In the genomic region with DNA sequence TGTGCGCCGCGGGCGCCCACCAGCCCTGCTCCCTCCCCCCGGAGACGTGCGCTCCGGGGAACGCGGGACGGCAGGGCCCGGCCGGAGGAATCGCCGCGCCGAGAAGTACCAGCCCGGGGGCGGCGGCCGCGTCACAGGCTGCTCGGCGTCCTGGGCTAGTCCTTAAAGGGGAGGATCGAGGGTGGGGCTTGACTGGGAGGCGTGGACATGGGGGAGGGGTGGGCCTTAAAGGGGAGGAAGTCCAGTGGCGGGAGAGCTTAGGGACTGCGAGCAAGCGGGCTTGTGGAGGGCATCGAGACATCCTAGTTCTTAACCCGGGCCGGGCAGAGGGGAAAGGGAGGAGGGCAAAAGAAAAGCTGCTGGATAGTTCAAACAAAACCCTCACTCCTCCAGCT, we compare ENCODE assay signal across 7 mouse cellular contexts. TPM values are rescaled to one million over a fixed set of nuclear protein-coding genes. Genes with fewer than 3 reads are reported as not detected.
DNase-seq lines count a peak whose midpoint lies in the region; ATAC-seq lines count a peak whose summit lies in the region.

A gene (minus strand): TSS at position 127 of the 395 bp plus-strand sequence.

- peaks cover 23% of the 10 kb centered on the region for H3K4me1 ChIP-seq in midbrain, embryonic 11.5 days (ENCODE audit: control insufficient read depth, insufficient read depth, low read length)

- H3K27me3 ChIP-seq in midbrain, embryonic 11.5 days (ENCODE audit: control insufficient read depth, insufficient read depth, low read length), result no peaks in the 10 kb centered on the region

- peak; percentile 82 for ATAC-seq in inflammation-experienced regulatory T-cells, adult 6 months
- ATAC-seq in midbrain, embryonic 11.5 days (ENCODE audit: low FRiP score), result peak; percentile 96

- peak within 1 kb of the TSS; percentile 73 for H3K9ac ChIP-seq in midbrain, embryonic 11.5 days (ENCODE audit: low read length)

- H3K4me2 ChIP-seq in midbrain, embryonic 11.5 days, result peak within 1 kb of the TSS; percentile 67

- intact Hi-C loops in gastrocnemius, postnatal 14 days (cut with DNase I; ENCODE audit: low total_unique reads), result no loop called here
- intact Hi-C loops in left cerebral cortex, postnatal 36 days (cut with DNase I), result loop anchor here (5.0 kb wide), 1 partner anchor 35 kb away; no protein-coding TSS in a partner anchor

- DNase-seq in adrenal gland, adult (ENCODE audit: inconsistent age in 2 of 2, low spot score in 1 of 2), result peak; percentile 93 to 99
- DNase-seq in embryo, embryonic 10 days (ENCODE audit: low spot score), result peak; percentile 95
- DNase-seq in gastrocnemius, postnatal 14 days, result peak; percentile 95
- peak; percentile 85 to 88 for DNase-seq in left cerebral cortex, postnatal 36 days (ENCODE audit: low spot score in 2 of 2)
- DNase-seq in midbrain, embryonic 11.5 days (ENCODE audit: low spot score, missing footprints), result peak; percentile 99
- peak; percentile 93 for DNase-seq in skeletal muscle tissue, adult 2 months (ENCODE audit: low read depth, low spot score)

- H3K27ac ChIP-seq in midbrain, embryonic 11.5 days (ENCODE audit: low read depth, low read length), result peak within 1 kb of the TSS; percentile 76

- peak within 1 kb of the TSS; percentile 88 for H3K4me3 ChIP-seq in midbrain, embryonic 11.5 days (ENCODE audit: low read depth, low read length)

- whole genome bisulfite sequencing in midbrain, embryonic 11.5 days, result under 1% methylated on average over 32 of the region's 32 CpGs

- H3K36me3 ChIP-seq in midbrain, embryonic 11.5 days (ENCODE audit: control insufficient read depth, insufficient read depth, low read length), result no peaks in the 10 kb centered on the region

- H3K9me3 ChIP-seq in midbrain, embryonic 11.5 days (ENCODE audit: control insufficient read depth, low read length), result no peaks in the 10 kb centered on the region

RNA-seq across cellular contexts. Expression of the gene that starts here (rescaled TPM):
- 100 to 1,000 TPM; 151 to 154 TPM for total RNA-seq in gastrocnemius, postnatal 14 days (2021)
- 10 to 100 TPM in 1 of 3 experiments, 1 to 10 TPM in 2; 9.0 to 11.8 (median 9.8) TPM for polyA plus RNA-seq in inflammation-experienced regulatory T-cells, adult 6 months (2017; shearing (Covaris generic))
- total RNA-seq in left cerebral cortex, postnatal 36 days (2021), result 10 to 100 TPM; 26.3 to 30.7 TPM
- 49.8 and 56.0 TPM in 2 replicates for polyA plus RNA-seq in midbrain, embryonic 11.5 days (2014; fragmentation: Nextera tagmentation; extraction: Ambion mirVana)

Comparison
In these comparisons a context has a peak if more than half of its experiments do, and no peak if none do; other contexts are left out.
1. Peak in every context shown above with its lines: DNase-seq, ATAC-seq, H3K4me3 ChIP-seq and H3K27ac ChIP-seq.
2. RNA of the gene that starts here (total RNA-seq): 151 to 154 TPM in gastrocnemius, postnatal 14 days; 26.3 to 30.7 TPM in left cerebral cortex, postnatal 36 days; every median in the first group is over 4 times any median in the second.